Mouse (Mus musculus) adipose tissue, adult 10 weeks (tissue): ENCODE results near the gene Sik2. TPM values are rescaled to one million over a fixed set of nuclear protein-coding genes. Genes with fewer than 3 reads are reported as not detected.

ENCODE experiments used
- polyA plus RNA-seq: library from polyadenylated mRNA; stranded (reverse); fragments of 350-450 nt; fragmentation: Illumina TruSeq; extraction: RNeasy Lipid Tissue Mini Kit (QIAGEN cat#74804); gene quantifications from one replicate; pipeline ENCODE4 v1.2.3, GENCODE M21; 2014; ENCODE audit warnings: low read depth, low replicate concordance

Gene Sik2
- 91.3 TPM for polyA plus RNA-seq

DNA sequence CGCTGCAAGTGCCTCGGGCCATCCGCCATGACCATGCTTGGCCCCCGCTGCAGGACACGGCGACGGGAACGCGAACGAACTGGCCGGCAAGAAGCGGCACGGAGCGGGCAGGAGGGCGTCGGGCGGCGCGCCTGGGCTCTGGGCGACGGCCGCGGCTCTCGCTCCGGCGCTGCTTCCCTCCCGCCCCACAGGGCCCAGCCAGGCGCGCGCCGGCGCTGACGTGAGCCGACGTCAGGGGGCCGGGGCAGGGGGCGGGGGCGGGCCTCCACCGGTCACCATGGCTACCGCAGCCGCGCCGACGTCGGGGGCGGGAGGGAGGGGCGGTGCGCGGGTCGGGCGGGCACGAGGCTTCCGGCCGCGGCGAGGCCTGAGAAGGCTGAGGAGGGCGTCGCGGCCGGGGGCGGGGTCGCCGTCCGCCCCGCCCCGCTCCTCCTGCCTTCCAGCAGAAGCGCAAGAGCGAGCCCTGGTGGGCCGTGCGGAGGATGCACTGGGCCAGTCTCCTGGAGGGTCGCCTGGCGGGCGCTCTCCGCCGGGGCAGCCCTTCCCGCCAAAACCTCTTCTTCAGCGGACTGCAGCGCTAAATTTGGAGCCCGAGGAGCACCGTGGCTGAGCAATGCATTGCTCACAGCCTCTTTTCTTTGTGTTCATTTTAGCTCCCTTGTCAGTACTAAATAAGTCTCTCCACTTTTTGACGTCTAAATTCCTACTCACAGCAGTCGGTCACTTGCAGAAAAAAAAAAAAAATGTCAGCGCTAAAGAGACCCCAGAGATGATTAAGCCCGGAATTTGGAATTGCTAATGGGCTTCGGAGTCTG lies at the start of gene Sik2:
TSS of gene Sik2 (minus strand) at position 233 of the 815 bp plus-strand sequence.

DNA sequence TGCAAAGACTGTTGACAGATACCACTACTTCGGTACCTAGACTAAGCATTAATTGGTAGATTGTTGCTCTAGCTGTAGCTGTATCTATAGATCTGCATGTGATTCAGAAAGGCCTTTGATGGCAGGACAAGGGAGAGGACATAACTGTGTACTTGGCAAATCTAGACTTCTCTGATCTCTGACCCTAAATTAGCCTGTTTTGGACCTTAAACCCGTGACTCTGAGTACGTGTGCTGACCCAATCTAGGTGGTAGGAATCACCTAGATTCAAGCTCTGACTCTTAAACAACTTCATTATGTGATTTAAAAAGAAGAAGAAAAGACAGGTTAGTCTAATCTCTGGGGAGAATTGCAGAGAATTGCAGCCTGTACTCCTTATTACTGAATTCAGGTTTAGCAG lies 163.8 kb downstream of the Sik2 start, which contains the start of gene Ppp2r1b:
TSS of gene Ppp2r1b (plus strand) at position 221 of the 400 bp plus-strand sequence.

Other genes with a start within 250 kb of the Sik2 start
- 6.6 TPM for gene Fdxacb1, start 240.8 kb downstream of the Sik2 start, polyA plus RNA-seq
- gene Alg9, start 234.1 kb downstream of the Sik2 start, polyA plus RNA-seq: 29.2 TPM
- gene 1110032A03Rik, start 233.6 kb downstream of the Sik2 start, polyA plus RNA-seq: 114 TPM
- gene Ppp2r1b, start 163.8 kb downstream of the Sik2 start, polyA plus RNA-seq: 71.4 TPM
- 0.65 TPM for gene Btg4, start 51.8 kb upstream of the Sik2 start, polyA plus RNA-seq
- gene Layn, start 68.0 kb upstream of the Sik2 start, polyA plus RNA-seq: 6.4 TPM
- 2.9 TPM for gene 4833427G06Rik, start 93.0 kb upstream of the Sik2 start, polyA plus RNA-seq
- gene Gm32742, start 156.4 kb upstream of the Sik2 start, polyA plus RNA-seq: 0.29 TPM
- gene Pou2af1, start 204.6 kb upstream of the Sik2 start, polyA plus RNA-seq: 1.0 TPM